Mouse (Mus musculus) limb, embryonic 14.5 days (tissue): ENCODE data around the gene Tpcn2. TPM values are rescaled to one million over a fixed set of nuclear protein-coding genes. Genes with fewer than 3 reads are reported as not detected.

Experiments
- ATAC-seq: fragments of 200-750 bp; cut with Nextera tagmentation; 2 replicates; pipeline ENCODE4 v1.8.0; 2017; ENCODE audit warnings: low read depth, moderate number of reproducible peaks, moderate TSS enrichment; ENCODE audit not compliant: low FRiP score
- DNase-seq: peaks from one replicate; pipeline ENCODE4 v3.0.0-alpha.2; 2015; ENCODE audit warnings: low spot score
- H3K27ac ChIP-seq: fragments of 300-500 bp; sonication (generic); replicated peaks from 2 replicates; pipeline ENCODE4 v1.5.1; 2014; ENCODE audit warnings: low read depth, mild to moderate bottlenecking, low read length, moderate library complexity, mixed read lengths
- H3K27me3 ChIP-seq: fragments of 300-500 bp; sonication (generic); 2 replicates; pipeline ENCODE4 v1.6.1; 2014; ENCODE audit warnings: low read length, mixed read lengths; ENCODE audit not compliant: control insufficient read depth, insufficient read depth
- H3K36me3 ChIP-seq: fragments of 300-500 bp; sonication (generic); 2 replicates; pipeline ENCODE4 v1.6.1; 2014; ENCODE audit warnings: mild to moderate bottlenecking, low read length, moderate library complexity, mixed read lengths; ENCODE audit not compliant: control insufficient read depth, insufficient read depth
- H3K4me1 ChIP-seq: fragments of 300-500 bp; sonication (generic); 2 replicates; pipeline ENCODE4 v1.6.1; 2014; ENCODE audit warnings: antibody characterized with exemption, low read length, mixed read lengths; ENCODE audit not compliant: control insufficient read depth, insufficient read depth
- H3K4me2 ChIP-seq: fragments of 300-500 bp; sonication (generic); replicated peaks from 2 replicates; pipeline ENCODE4 v1.6.1; 2014; ENCODE audit warnings: low read depth, mild to moderate bottlenecking, low read length, moderate library complexity; ENCODE audit not compliant: severe bottlenecking
- H3K4me3 ChIP-seq: fragments of 300-500 bp; sonication (generic); replicated peaks from 2 replicates; pipeline ENCODE4 v1.5.1; 2014; ENCODE audit warnings: low read length
- H3K9ac ChIP-seq: fragments of 300-500 bp; sonication (generic); 2 replicates; pipeline ENCODE4 v1.6.1; 2014; ENCODE audit warnings: mild to moderate bottlenecking, low read depth, low read length, moderate library complexity; ENCODE audit not compliant: severe bottlenecking
- H3K9me3 ChIP-seq: fragments of 300-500 bp; sonication (generic); 2 replicates; pipeline ENCODE4 v1.6.1; 2016; ENCODE audit warnings: low read length; ENCODE audit not compliant: control insufficient read depth
- POLR2A ChIP-seq: fragments of 200-500 bp; IDR thresholded peaks from 2 replicates; pipeline ENCODE4 v1.8.0; 2012; ENCODE audit warnings: inconsistent platforms, mild to moderate bottlenecking, moderate library complexity, borderline replicate concordance; ENCODE audit not compliant: insufficient read depth, insufficient read length; ENCODE audit errors: extremely low read depth
- WGBS: fragments of 180-500 bp; shearing (Covaris S2); extraction: QIAGEN DNeasy Blood & Tissue Kit; methylation state at CpG from one replicate; pipeline ENCODE4 v1.1.7; 2014; 5-methylcytosine and 5-hydroxymethylcytosine counted together
- polyA plus RNA-seq, 2 experiments: library from polyadenylated mRNA; depleted of rRNA in 1 of 2; stranded (reverse) in 1 of 2; unstranded in 1 of 2; fragments of >200 nt; fragmentation: Nextera tagmentation in 1 of 2; extraction: Ambion mirVana in 1 of 2; gene quantifications; 2 replicates each; pipeline versions ENCODE4 v1.2.1 to v1.2.3; 2012 to 2014

Tpcn2 gene
- polyA plus RNA-seq, 2 experiments: 5.1 to 44.0 TPM

GRCm38 (mm10) chr7:145208006-145208405 is 75.8 kb downstream of the Tpcn2 start, which contains the start of gene 1810010D01Rik:
Gene 1810010D01Rik (minus strand): TSS chr7:145208119.
- peaks cover 42% of the 10 kb centered on the region for H3K4me1 ChIP-seq
- TF ChIP-seq POLR2A: no peak
- 86% methylated on average over 4 of the region's 4 CpGs for WGBS
- H3K4me2 ChIP-seq: no peak within 1 kb of the TSS
- no peak within 1 kb of the TSS for H3K9ac ChIP-seq
- H3K4me3 ChIP-seq: no peak within 1 kb of the TSS
- ATAC-seq (no peak), DNase-seq (no peak)
- peak within 1 kb of the TSS; percentile 95 for H3K27ac ChIP-seq
- no peaks in the 10 kb centered on the region for H3K36me3 ChIP-seq
- H3K27me3 ChIP-seq: no peaks in the 10 kb centered on the region
- H3K9me3 ChIP-seq: no peaks in the 10 kb centered on the region

GRCm38 (mm10) chr7:145206801-145207200 is 77.0 kb downstream of the Tpcn2 start:
- Histone ChIP-seq H3K4me1 (peaks cover 33% of the 10 kb centered on the region), H3K36me3 (no peaks in the 10 kb centered on the region), H3K4me2 (peak overlapping the region; percentile 41; the same call in 1 of the 2 replicates), H3K9ac (peak overlapping the region; percentile 55), H3K27ac (peak overlapping the region; percentile 95), H3K27me3 (no peaks in the 10 kb centered on the region), H3K4me3 (no peak overlapping the region), H3K9me3 (no peaks in the 10 kb centered on the region)
- TF ChIP-seq POLR2A: no peak
- no peak for DNase-seq
- ATAC-seq: no peak
- 53% methylated on average over 6 of the region's 6 CpGs for WGBS

DNA sequence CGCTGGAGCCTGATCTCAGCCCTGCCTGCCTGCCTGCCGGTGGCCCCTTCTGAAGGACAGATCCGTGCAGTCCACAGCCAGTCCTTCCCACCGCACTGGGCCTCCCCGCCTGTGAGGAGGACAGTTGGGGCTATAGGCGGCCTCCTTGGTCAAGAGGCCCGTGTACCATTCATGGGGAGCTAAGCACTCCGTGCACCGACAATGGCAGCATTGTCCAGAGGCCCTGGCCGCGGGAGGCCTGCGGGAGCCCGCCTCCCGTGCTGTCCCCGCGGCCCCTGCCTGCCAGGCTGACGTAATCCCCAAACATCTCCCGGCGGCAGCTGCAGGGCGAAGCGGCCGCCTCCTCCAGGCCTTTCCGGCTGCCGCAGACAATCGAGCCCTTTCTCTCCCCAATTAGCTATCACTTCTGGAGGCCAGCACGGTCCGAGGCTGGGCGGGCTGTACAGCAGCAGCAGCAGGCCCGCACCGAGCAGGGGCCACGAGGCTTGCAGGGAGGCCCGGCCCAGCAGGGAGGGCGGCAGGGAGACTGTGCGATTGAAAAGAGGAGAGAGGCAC is 77.7 kb downstream of the Tpcn2 start:
- H3K27ac ChIP-seq: peak overlapping the region; percentile 95
- H3K4me3 ChIP-seq: peak overlapping the region; percentile 9; the same call in 1 of the 2 replicates
- no peak for TF ChIP-seq POLR2A
- DNase-seq (peak; percentile 73), ATAC-seq (peak; percentile 88)
- H3K4me1 ChIP-seq: peaks cover 29% of the 10 kb centered on the region
- no peaks in the 10 kb centered on the region for H3K27me3 ChIP-seq
- H3K4me2 ChIP-seq: peak overlapping the region; percentile 41
- WGBS: 3% methylated on average over 33 of the region's 34 CpGs
- H3K36me3 ChIP-seq: no peaks in the 10 kb centered on the region
- H3K9me3 ChIP-seq: no peaks in the 10 kb centered on the region
- H3K9ac ChIP-seq: peak overlapping the region; percentile 55

- Histone ChIP-seq H3K36me3 (no peaks in the 10 kb centered on the region), H3K4me1 (peaks cover 25% of the 10 kb centered on the region), H3K4me3 (no peak overlapping the region), H3K9ac (no peak overlapping the region), H3K27me3 (no peaks in the 10 kb centered on the region), H3K9me3 (no peaks in the 10 kb centered on the region), H3K4me2 (peak overlapping the region; percentile 41; the same call in 1 of the 2 replicates), H3K27ac (peak overlapping the region; percentile 95)
- WGBS: 78% methylated on average over 4 of the region's 4 CpGs
- DNase-seq: no peak
- TF ChIP-seq POLR2A: no peak
- no peak for ATAC-seq
Measured at GRCm38 (mm10) chr7:145205363-145205902, 78.4 kb downstream of the Tpcn2 start.

GRCm38 (mm10) chr7:145199711-145200110 is 84.1 kb downstream of the Tpcn2 start:
- no peaks in the 10 kb centered on the region for H3K27me3 ChIP-seq
- no peak overlapping the region for H3K27ac ChIP-seq
- 33% methylated on average over 2 of the region's 2 CpGs for WGBS
- H3K9me3 ChIP-seq: no peaks in the 10 kb centered on the region
- no peak overlapping the region for H3K4me3 ChIP-seq
- peaks cover 30% of the 10 kb centered on the region for H3K4me1 ChIP-seq
- H3K4me2 ChIP-seq: no peak overlapping the region
- H3K36me3 ChIP-seq: no peaks in the 10 kb centered on the region
- H3K9ac ChIP-seq: no peak overlapping the region
- no peak for TF ChIP-seq POLR2A
- DNase-seq: peak; percentile 70
- no peak; the same call in 1 of the 2 replicates for ATAC-seq
